Mouse (Mus musculus): ENCODE data around the gene Mrpl24.
"Not testable (repeated sequence)": the region's sequence is repeated elsewhere in the genome, so short reads cannot be mapped to it uniquely, and the experiment has no call there.

The Mrpl24 gene

DNA sequence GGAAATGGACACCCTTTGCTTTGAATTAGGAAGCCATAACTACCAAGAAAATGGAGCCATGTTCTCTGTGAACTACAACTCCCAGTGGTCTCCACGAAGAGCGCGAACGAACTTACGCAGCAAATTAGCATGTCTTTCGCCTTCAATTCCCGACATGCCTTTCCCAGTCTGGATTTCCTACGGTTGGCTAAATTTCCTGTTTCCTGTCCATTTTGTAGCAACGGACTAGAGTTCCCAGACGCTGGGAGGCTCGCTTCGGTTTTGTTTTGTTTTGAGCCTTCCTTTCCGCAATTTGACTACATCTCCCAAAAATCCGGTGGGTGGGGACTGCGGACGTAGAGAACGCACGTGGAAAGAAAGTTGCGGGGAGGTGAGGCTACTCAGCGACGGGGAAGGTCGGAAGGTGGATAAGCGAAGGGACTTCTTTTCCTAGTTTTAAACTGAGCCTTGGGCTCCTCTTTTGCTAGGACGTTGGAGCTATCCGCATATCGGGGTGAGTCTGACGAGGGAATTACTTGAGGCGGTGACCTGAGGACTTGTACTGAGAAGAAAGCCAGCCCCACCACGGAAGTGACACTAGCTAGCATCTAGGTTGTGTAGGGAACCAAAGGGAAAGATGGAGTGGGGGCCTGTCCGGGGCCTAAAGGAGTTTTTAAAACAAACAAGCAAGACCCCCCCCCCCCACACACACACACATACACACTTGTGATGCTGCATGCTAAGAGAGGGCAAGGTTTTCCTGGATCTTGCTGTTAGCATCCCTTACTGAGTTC is at the start of gene Mrpl24:
Mrpl24 (plus strand) TSS at position 171 of the 773 bp plus-strand sequence.
- DNase-seq (ENCODE audit: low spot score) = peak; percentile 86

DNA sequence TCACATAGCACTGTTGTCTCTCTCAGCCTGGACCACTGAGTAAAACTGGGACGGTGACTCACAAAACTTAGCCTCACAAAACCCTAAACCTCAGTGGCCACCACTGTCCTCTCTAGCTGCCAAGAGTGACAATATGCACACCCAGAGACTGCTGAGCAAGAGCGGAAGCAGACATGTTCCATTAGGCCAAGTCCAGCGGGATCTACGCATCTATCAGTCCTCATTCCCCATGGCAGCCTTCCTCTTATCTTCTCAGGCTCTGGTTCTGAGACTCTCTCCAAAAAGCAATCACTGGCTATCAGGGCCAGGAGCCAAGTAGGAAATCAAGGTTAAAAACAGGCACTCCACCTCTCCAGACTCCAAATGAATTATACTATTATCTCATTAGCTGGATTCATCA is 41.6 kb upstream of the Mrpl24 start:
- DNase-seq (ENCODE audit: low spot score) = no peak

DNA sequence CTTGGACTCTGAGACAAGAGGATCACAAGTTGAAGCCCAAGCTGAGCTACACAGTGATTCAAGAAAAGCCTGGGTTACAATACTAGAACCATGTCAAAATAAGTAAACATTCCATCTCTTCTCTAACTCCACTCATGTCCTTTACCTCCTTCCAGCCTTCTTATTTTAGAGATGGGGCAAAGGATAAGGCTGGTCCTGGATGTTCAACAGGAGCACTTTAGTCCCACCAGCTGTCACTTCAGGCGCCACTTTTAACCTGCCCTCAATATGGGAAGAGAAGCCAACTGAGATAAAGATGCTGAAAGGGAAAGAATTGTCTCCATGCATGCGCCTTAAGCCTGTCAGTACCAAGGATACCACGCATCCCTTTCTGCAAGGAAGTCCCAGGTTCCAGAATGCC is 35.0 kb upstream of the Mrpl24 start:
- no peak for DNase-seq (ENCODE audit: low spot score)

DNA sequence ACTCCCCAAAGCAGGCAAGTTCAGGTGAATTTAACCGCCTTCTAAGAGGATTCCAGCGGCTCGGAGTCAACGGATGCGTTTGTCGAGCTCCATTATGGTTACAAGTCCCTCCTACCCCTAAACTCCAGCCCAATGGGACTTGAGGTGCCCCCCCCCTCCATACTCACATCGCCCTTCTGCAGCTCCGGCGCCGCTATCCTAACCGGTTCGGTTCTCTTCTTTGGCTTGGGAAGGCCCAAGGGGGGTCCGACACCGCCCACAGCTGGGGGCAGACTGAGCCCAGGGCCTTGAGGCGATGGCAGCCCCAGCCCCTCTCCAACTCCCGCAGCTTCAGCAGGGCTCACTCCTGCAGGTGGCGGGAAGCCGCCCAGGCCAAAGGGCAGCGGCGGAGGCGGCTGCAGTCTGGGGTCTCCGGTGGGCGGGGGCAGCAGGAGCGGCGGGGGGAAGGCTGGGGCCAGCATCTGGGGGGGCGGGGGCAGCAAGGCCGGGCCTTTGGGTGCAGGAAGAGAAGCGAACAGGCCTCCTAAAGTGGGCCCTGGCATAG is 34.5 kb upstream of the Mrpl24 start:
- DNase-seq (ENCODE audit: low spot score) = peak; percentile 87

DNA sequence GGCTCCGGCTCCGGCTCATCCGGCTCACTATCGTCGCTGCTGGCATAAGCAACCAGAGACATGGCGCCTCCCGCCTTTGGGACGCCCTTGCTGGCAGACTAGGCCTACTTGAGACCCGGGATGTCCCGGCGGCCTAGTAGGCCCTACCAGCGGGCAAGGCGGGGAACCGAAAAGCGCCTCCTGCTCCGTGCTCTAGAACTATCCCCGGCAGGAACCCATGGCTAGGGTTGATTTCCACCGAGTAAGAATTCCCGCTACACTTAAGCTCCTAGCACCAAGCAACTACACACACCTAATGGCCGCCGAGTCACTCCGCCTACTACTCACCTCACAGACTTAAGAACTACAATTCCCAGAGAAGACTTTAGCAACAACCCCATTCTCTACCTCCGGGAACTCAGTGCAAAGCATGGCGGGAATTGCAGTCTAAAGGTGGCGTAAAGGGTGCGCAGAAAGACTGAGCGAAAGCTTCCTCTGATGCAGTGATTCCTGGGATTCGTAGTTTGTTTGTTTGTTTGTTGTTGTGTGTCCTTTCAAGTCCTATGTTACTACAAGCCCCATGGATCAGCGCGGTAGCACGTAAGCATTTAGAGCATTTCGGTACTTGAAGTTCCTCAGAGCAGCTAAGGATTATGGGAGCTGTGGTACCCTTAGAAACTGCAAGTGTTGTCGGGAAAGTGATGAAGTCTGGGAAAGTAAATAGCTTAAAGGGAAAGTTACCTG is 33.9 kb upstream of the Mrpl24 start, which contains the start of gene Prcc:
Prcc (minus strand) TSS at position 328 of the 723 bp plus-strand sequence.
- peak; percentile 97 for DNase-seq (ENCODE audit: low spot score)

DNA sequence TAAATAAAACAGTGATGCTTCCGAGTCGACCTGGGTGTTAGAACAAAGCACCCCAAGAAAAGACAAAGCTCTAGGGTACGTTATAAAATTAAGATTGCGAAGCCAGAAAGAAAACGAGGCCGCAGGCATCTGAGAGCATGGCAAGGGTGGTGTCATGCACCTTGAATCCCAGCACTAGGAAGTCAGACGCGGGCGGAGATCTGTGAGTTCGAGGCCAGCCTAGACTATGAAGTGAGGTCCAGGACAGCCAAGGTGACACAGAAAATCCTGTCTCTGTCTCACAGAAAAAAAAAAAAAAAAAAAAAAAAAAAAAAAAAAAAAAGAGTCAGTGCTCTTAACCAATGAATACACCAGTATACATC is 33.3 kb upstream of the Mrpl24 start:
- no peak for DNase-seq (ENCODE audit: low spot score)

DNA sequence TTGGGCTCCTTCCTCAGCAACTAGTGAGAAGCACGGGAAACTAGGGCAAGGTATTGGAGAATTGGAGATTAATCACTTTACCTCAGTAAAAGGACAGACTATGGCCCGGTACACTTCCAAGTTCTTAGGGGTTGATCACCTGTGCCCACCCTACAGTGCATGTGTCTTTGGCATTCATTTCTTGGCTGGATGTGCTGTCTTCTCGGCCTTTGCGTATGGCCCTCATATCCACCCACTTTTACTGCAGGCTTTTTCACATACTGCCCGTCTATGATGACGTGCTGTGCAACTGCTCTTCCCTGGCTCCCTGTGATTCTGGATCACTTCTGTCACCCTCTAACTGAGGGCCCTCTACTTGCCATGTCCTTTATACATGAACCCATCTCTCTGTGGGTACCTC is 32.9 kb upstream of the Mrpl24 start:
- DNase-seq (ENCODE audit: low spot score) = no peak

DNA sequence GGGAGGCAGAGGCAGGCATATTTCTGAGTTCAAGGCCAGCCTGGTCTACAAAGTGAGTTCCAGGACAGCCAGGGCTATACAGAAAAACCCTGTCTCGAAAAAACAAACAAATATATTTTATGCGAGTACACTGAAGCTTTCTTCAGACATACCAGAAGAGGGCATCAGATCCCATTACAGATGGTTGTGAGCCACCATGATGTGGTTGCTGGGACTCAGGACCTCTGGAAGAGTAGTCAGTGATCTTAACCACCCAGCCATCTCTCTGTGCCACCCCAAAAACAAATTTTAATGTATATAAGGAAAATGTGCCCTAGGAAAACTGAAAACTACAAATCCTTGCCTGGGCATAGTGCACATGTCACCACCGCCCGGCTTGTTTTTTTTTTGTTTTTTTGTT is 31.9 kb upstream of the Mrpl24 start:
- DNase-seq (ENCODE audit: low spot score) = not testable (repeated sequence)

DNA sequence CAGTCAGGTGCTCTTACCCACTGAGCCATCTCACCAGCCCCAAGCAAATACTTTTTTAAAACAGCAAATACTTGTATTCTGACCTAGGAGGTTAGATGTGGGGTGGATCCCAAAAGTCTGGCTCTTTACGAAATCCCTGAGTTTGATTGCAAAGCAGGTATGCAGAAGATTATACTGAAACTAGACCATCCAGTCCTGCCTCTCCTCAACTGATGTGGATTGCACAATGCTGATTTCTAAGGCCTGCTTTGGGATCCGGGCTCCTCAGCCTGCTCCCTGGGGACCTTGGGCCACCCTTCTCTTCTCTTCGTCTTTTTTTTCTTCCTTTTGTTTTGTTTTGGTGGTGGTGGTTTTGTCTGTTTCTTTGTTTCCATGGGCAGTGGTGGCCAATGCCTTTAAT is 27.8 kb upstream of the Mrpl24 start:
- no peak for DNase-seq (ENCODE audit: low spot score)

DNA sequence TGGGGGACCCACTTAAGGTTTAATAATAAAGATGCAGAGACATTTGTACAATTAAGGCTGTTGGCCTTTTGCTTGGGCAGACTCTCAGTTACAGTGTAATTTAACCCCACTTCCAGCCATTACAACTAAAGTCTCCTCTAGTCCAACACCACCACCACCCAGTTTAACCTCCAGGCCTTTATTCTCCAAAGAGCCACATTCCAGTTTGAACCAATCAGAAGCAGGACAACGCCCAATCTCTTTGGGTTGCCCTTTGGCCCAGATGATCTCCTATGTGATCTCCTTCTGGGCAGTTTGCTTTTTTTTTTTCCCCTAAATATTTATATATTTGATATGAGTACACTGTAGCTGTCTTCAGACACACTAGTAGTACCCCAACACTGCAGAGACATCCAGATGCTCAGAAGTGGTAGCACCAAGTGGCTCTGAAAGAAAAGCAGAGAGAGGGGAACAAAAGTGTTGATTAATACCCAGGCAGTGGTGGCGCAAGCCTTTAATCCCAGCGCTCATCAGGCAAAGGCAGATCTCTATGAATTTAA is 25.9 kb upstream of the Mrpl24 start:
- no peak for DNase-seq (ENCODE audit: low spot score)

DNA sequence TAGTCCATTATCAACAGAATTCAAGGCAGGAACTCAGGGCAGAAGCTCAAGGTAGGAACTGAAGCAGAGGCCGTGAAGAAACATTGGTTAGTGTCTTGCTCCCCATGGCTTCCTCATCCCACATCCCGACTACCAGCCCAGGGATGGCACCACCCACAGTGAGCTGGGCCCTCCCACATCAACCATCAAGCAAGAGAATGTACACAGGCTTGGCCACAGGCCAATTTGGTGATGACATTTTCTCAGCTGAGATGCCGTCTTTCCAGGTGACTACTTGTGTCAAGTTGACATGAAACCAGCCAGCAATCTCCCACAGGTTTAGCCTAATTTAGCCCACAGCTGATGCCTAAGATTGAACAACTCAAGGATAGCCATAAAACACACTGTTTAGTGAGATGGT is 20.0 kb upstream of the Mrpl24 start:
- no peak for DNase-seq (ENCODE audit: low spot score)

DNA sequence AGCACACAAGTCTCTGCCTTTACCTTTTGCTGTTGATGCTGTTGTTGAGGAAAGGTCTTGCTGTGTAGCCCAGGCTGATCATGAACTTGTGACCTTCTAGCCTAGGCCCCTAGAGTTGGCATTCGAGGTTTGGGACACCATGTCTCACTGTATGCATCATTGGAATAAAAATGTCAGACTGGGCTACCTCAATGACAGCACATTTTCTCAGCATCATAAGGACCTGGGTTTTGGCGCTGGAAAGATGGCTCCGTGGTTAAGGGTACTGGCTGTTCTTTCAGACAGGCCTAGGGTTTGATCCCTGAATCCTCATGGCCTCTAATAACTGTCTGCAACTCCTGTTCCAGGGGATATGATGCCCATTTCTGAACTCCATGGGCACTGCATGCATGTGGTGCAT is 19.5 kb upstream of the Mrpl24 start:
- no peak for DNase-seq (ENCODE audit: low spot score)

DNA sequence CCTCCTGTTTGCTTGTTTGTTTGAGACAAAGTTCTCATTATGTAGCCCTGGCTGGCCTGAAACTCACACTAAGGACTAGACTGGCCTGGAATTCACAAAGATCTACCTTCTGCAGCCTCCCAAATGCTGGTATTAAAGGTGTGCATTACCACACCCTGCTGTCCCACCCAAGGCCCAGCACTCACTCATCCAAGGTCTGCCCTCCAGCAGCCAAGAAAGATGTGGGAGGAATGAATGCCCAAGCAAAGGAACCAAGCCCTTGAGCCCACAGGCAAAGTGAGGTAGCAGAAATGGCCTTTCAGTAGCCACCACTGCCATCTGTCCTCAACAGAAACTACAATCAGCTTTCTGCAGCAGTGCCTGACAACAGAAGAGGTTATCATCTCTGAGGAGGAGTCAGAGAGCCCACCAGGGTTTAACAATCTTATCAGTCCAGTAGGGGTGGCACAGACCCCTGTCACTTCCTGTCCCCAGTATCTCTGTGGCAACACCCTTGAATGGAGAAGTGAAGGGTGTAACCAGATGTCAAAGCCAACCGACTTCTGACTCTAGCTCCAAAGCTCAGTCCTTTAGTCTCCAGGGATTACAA is 18.2 kb upstream of the Mrpl24 start:
- peak; percentile 38 for DNase-seq (ENCODE audit: low spot score)

DNA sequence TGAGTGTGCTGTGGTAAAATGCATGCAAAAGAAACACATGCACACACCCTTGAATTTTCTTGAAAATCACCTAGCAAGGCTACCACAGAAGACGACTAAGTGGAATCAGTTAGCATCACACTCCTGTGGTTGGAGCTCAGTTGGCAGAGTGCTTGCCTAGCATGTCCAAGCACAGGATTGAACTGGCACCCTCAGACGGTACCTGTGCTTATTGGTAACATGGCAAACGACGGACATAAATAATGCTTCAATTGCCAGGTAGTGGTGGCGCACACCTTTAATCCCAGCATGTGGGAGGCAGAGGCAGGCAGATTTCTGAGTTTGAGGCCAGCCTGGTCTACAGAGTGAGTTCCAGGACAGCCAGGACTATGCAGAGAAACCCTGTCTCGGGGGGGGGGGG is 17.3 kb upstream of the Mrpl24 start:
- DNase-seq (ENCODE audit: low spot score) = not testable (repeated sequence)

DNA sequence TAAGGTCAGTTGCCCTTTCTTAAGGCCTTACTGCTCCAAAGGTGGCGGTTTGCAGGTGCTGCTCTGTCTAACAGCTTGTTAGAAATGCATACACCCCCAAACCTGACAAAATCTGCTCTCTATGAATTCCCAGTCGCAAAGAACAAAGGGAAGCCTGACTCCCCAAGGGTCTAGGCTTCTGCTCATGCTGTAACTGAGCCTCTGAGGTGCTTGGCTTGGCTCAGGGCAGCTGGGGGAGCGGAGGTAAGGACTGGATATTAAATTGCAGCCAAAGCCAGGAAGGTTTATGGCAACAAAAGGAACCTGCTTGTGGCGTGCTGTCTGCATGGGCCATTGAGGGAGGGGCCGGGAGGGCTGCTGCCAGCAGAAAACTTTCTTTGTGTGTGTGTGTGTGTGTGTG is 15.5 kb upstream of the Mrpl24 start:
- DNase-seq (ENCODE audit: low spot score) = no peak

DNA sequence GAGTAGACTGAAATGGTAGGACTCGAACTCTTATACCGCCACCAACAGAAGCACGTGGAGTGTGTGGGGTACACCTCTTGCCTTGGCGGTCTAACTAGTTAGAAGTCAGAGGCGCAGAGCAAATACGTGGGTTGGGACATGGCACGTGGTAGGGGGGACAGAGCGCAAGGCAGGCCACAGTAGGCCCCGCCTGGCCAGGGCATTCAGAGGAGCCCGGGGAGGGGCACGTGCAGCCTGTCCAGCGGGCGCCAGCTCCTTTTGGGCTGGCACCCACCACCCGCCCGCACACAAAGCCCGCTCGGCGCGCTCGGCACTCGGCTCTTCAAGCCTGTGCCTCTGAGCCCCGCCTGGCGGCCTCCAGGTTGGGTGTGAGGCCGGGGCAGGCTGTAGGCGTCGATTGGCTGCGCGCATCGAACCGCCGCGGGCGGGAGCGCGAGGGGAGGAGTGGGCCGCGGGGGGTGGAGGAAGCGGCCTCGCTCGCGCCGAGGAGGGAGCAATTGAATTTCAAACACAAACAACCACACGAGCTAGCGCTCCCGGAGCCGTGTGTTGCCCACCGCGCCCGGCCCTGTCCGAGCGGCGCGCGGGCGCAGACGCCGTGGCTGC is 13.3 kb upstream of the Mrpl24 start, which contains the start of gene Hdgf:
Hdgf (plus strand) TSS at position 442 of the 606 bp plus-strand sequence.
- peak; percentile 95 for DNase-seq (ENCODE audit: low spot score)

DNA sequence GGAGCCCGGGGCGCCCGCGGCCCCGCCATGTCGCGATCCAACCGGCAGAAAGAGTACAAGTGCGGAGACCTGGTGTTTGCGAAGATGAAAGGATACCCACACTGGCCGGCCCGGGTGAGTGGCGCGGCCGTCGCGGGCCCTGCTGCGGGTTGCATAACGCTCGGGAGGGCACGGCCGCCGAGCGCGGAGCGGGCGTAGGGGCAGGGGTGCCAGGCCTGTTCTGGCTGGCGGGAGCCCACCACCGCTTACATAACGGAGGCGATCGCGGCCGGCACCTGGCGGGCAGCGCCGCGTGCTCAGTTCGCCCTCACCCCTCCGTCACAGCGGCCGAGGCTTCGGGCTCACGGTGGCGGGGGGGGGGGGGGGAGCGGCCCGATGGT is 12.7 kb upstream of the Mrpl24 start:
- peak; percentile 48 for DNase-seq (ENCODE audit: low spot score)

DNA sequence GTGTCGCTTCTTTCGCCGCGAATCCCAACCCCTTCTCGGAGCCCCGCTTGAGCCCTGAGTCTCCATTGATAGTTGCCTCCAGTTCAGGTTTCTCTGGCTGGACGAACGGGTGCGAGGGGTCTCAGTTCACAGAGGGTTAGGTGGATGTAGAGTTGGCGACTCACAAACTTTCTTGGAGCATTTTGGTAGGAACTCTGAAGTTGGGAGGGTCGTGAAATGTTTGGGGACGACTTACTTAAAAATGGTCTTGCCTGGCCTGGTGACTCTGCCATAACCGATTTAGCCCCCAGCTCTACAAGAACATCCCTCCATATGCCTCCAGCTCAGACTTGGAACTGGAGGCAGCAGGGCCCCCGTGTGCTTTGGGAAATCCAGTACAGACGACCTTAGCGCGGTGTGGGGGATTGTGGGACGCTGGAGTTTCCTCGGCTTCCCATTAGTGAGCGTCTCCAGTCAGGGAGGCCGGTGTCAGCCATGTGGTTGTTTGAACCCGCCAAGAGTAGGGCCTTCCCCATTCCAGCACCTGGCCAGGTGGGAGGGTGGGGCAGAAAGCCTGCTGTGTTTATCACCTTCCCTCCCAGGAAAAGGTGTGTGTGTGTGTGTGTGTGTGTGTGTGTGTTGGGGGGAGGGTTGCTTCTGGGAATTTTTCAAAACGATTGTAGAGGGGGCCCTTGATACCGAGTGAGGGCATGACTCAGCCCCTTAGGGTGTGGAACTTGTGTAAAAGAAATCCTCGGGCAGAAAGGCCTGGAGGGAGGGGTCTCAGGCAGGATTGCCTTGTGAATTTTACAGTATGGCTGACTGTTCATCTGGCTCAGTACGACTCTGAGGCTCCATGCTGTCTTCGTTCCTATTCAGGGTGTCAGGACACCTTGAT is 12.1 kb upstream of the Mrpl24 start:
- DNase-seq (ENCODE audit: low spot score) = peak; percentile 74

DNA sequence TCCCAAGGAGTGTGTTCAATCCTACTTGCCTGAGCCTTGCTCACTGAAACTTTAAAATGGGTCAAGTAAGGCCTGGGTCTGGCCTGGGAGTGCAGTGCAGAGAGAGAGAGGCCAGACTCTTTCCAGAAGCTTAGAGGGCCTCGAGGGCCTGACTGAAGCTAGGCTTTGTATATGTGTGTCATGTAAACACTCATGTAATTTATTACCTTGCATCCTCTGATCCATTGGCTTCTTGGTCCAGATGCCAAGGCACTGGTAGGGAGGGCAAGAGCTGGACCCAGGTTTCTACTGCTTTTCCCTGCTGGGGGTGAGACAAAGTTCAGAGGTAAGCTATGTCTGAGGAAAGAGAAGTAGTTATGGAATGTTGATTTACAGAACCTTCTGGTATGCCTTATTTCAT is 11.4 kb upstream of the Mrpl24 start:
- no peak for DNase-seq (ENCODE audit: low spot score)

DNA sequence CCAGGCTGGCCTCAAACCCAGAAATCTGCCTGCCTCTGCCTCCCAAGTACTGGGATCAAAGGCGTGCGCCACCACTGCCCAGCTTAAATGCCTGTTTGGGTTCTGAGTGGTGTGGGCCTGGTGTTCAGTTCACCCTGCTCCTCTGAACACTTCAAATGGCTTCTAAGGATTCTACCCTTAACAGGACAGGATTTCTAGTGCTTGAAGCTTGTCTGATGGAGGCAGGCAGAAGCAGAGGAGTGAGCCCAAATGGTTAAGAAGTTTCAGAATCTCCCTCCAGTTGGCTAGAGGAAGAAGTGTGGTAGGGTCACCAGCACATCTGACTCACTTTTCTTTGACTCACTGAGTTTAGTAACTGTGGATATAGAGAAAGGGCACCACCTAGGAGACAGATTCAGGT is 9.9 kb upstream of the Mrpl24 start:
- DNase-seq (ENCODE audit: low spot score) = no peak

DNA sequence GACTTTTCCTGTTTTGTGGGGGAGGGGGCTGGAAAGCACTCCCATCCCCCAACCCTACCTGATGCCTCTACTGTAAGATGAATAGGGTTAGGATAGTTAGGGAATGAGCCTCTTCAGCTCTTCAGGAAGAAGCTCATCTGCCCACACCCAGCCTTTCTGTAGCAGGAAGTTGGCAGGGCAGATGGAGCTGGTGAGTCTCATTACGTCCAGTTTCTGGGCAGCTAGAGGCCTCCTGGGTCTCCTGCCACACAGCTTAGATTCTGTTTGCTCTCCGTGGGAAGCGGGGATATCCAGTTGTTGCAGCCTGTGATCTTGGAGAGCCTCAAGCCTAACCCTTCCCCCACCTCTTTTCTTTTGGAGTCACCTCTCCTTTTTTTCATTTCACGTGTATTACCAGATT is 9.4 kb upstream of the Mrpl24 start:
- DNase-seq (ENCODE audit: low spot score) = peak; percentile 27

All from yolk sac, embryonic 10.5 days (tissue).